Mouse (Mus musculus): ENCODE measurements at regions not wholly inside any gene's neighbourhood (a gene's known extent, or its start where the extent isn't known, plus 50 kb on each side); places are given as distances from the start of the nearest gene placed in this dataset.
A peak's percentile ranks its signal among the peaks of the same experiment; 100 is the strongest.

- no peak for DNase-seq
These were observed 575.9 kb upstream of the Gm19410 start for GRCm38 (mm10) chr8:35189695-35190094.

GRCm38 (mm10) chr8:35192515-35192914 lies 573.1 kb upstream of the Gm19410 start:
- no peak for DNase-seq

GRCm38 (mm10) chr8:35193771-35194170 lies 571.8 kb upstream of the Gm19410 start:
- DNase-seq, result peak; percentile 32 to 43

- no peak for DNase-seq
These were observed 569.4 kb upstream of the Gm19410 start for GRCm38 (mm10) chr8:35196189-35196588.

GRCm38 (mm10) chr8:35198766-35199165 lies 566.8 kb upstream of the Gm19410 start:
- DNase-seq, result no peak

- peak; percentile 29 to 40 for DNase-seq
These were observed 564.2 kb upstream of the Gm19410 start for GRCm38 (mm10) chr8:35201416-35201815.

GRCm38 (mm10) chr8:35204971-35205370 lies 560.6 kb upstream of the Gm19410 start:
- no peak for DNase-seq

GRCm38 (mm10) chr8:35205536-35205935 lies 560.1 kb upstream of the Gm19410 start:
- DNase-seq, result peak; percentile 42 to 75

GRCm38 (mm10) chr8:35206271-35206670 lies 559.3 kb upstream of the Gm19410 start:
- DNase-seq, result peak in 1 of 2 experiments; percentile 15

GRCm38 (mm10) chr8:35208357-35208756 lies 557.2 kb upstream of the Gm19410 start:
- DNase-seq, result no peak

GRCm38 (mm10) chr8:35211506-35212452 lies 553.8 kb upstream of the Gm19410 start:
- no peak for DNase-seq

GRCm38 (mm10) chr8:35213515-35213914 lies 552.1 kb upstream of the Gm19410 start:
- no peak for DNase-seq

GRCm38 (mm10) chr8:35217604-35218003 lies 548.0 kb upstream of the Gm19410 start:
- DNase-seq, result no peak

- DNase-seq, result peak in 1 of 2 experiments; percentile 18
These were observed 547.3 kb upstream of the Gm19410 start for GRCm38 (mm10) chr8:35218327-35218726.

GRCm38 (mm10) chr8:35224053-35224924 lies 541.3 kb upstream of the Gm19410 start:
- no peak for DNase-seq

- no peak for DNase-seq
These were observed 540.7 kb upstream of the Gm19410 start for GRCm38 (mm10) chr8:35224925-35225244.

GRCm38 (mm10) chr8:35227079-35227478 lies 538.5 kb upstream of the Gm19410 start:
- DNase-seq, result no peak

GRCm38 (mm10) chr8:35228449-35228848 lies 537.1 kb upstream of the Gm19410 start:
- peak in 1 of 2 experiments; percentile 23 for DNase-seq

GRCm38 (mm10) chr8:35233520-35234186 lies 531.9 kb upstream of the Gm19410 start:
- DNase-seq, result no peak

- no peak for DNase-seq
These were observed 531.2 kb upstream of the Gm19410 start for GRCm38 (mm10) chr8:35234436-35234835.

- no peak for DNase-seq
These were observed 529.6 kb upstream of the Gm19410 start for GRCm38 (mm10) chr8:35235815-35236509.

- DNase-seq, result no peak
These were observed 528.3 kb upstream of the Gm19410 start for GRCm38 (mm10) chr8:35237279-35237678.

All from kidney, postnatal 36 days (tissue).